Mouse (Mus musculus) kidney, adult 2 months (tissue): ENCODE data around the gene Ddit4l. TPM values are rescaled to one million over a fixed set of nuclear protein-coding genes. Genes with fewer than 3 reads are reported as not detected.
"Not testable (repeated sequence)": the region's sequence is repeated elsewhere in the genome, so short reads cannot be mapped to it uniquely, and the experiment has no call there.

Experiments
- DNase-seq: peaks from one replicate; pipeline ENCODE4 v3.0.0; 2021
- H3K27ac ChIP-seq: fragments of 200-500 bp; 2 replicates; pipeline ENCODE4 v1.5.1; 2012; ENCODE audit warnings: low read depth, low read length, control low read depth, inconsistent platforms; ENCODE audit not compliant: insufficient read depth
- H3K27me3 ChIP-seq: fragments of 200-500 bp; replicated peaks from 2 replicates; pipeline ENCODE4 v1.6.1; 2012; ENCODE audit warnings: mild to moderate bottlenecking, moderate library complexity, low read length, inconsistent platforms; ENCODE audit not compliant: control insufficient read depth, insufficient read depth
- H3K36me3 ChIP-seq: fragments of 200-500 bp; 2 replicates; pipeline ENCODE4 v1.6.1; 2012; ENCODE audit warnings: mild to moderate bottlenecking, moderate library complexity, low read length, inconsistent platforms; ENCODE audit not compliant: control insufficient read depth, insufficient read depth
- H3K4me1 ChIP-seq: fragments of 200-500 bp; 2 replicates; pipeline ENCODE4 v1.6.1; 2011; ENCODE audit warnings: low read length; ENCODE audit not compliant: control insufficient read depth, insufficient read depth
- H3K4me3 ChIP-seq: fragments of 200-500 bp; 2 replicates; pipeline ENCODE4 v1.5.1; 2011; ENCODE audit warnings: mild to moderate bottlenecking, low read depth, low read length, control low read depth; ENCODE audit not compliant: insufficient read depth
- CTCF ChIP-seq: fragments of 200-500 bp; conservative IDR thresholded peaks from 2 replicates; pipeline ENCODE4 v1.5.1; 2011; ENCODE audit warnings: low read depth, mild to moderate bottlenecking, control low read depth, low read length, moderate library complexity, mixed read lengths; ENCODE audit not compliant: insufficient read depth, insufficient read length
- POLR2A ChIP-seq: fragments of 200-500 bp; IDR thresholded peaks from one replicate; pipeline ENCODE4 v1.6.1; 2011; ENCODE audit warnings: low read depth, low read length, control low read depth
- WGBS: fragments of 180-500 bp; shearing (Covaris S2); methylation state at CpG from one replicate; pipeline ENCODE4 v1.1.7; 2018; 5-methylcytosine and 5-hydroxymethylcytosine counted together
- polyA plus RNA-seq: library from polyadenylated mRNA; depleted of rRNA; stranded (reverse); fragments of >200 nt; gene quantifications from 2 replicates; pipeline ENCODE4 v1.2.3, GENCODE M21; 2012; rRNA removed

The Ddit4l gene
- 7.0 and 12.0 TPM in 2 replicates for polyA plus RNA-seq

- not testable (repeated sequence) for H3K27ac ChIP-seq, H3K4me3 ChIP-seq, H3K27me3 ChIP-seq, H3K36me3 ChIP-seq, DNase-seq, H3K4me1 ChIP-seq
- WGBS: 95% methylated on average over 3 of the region's 3 CpGs
Observed at GRCm38 (mm10) chr3:137621312-137621711, at the start of gene Ddit4l. Ddit4l (plus strand) TSS chr3:137621612.

GRCm38 (mm10) chr3:137576146-137576545 lies 45.3 kb upstream of the Ddit4l start:
- Histone ChIP-seq H3K4me3 (no peak overlapping the region), H3K27me3 (no peaks in the 10 kb centered on the region), H3K36me3 (no peaks in the 10 kb centered on the region), H3K4me1 (no peaks in the 10 kb centered on the region), H3K27ac (no peak overlapping the region)
- no peak for DNase-seq
- TF ChIP-seq POLR2A: no peak
- no peak for TF ChIP-seq CTCF
- 74% methylated on average over 4 of the region's 4 CpGs for WGBS

- Histone ChIP-seq H3K36me3 (no peaks in the 10 kb centered on the region), H3K27me3 (no peaks in the 10 kb centered on the region), H3K4me1 (no peaks in the 10 kb centered on the region), H3K4me3 (no peak overlapping the region), H3K27ac (0 out of 2 replicates have a peak overlapping the region, but pooled peaks have one; percentile 2)
- DNase-seq: peak; percentile 54
- 69% methylated on average over 5 of the region's 5 CpGs for WGBS
- TF ChIP-seq CTCF (no peak), POLR2A (no peak)
Observed at GRCm38 (mm10) chr3:137586376-137586969, 34.9 kb upstream of the Ddit4l start.

- WGBS: 81% methylated on average over 4 of the region's 4 CpGs
- no peaks in the 10 kb centered on the region for H3K36me3 ChIP-seq
- H3K4me3 ChIP-seq: no peak overlapping the region
- DNase-seq: no peak
- no peaks in the 10 kb centered on the region for H3K27me3 ChIP-seq
- TF ChIP-seq CTCF (no peak), POLR2A (no peak)
- H3K4me1 ChIP-seq: peaks cover 2% of the 10 kb centered on the region; the same call in 1 of the 2 replicates
- H3K27ac ChIP-seq: no peak overlapping the region
Observed at GRCm38 (mm10) chr3:137589811-137590210, 31.6 kb upstream of the Ddit4l start.

- WGBS: 63% methylated on average over 4 of the region's 4 CpGs
- no peaks in the 10 kb centered on the region for H3K27me3 ChIP-seq
- H3K36me3 ChIP-seq: no peaks in the 10 kb centered on the region
- DNase-seq: no peak
- H3K27ac ChIP-seq: no peak overlapping the region
- no peak overlapping the region for H3K4me3 ChIP-seq
- H3K4me1 ChIP-seq: peaks cover 2% of the 10 kb centered on the region; the same call in 1 of the 2 replicates
- TF ChIP-seq CTCF (no peak), POLR2A (no peak)
Observed at GRCm38 (mm10) chr3:137594332-137594905, 27.0 kb upstream of the Ddit4l start.

- no peak overlapping the region for H3K4me3 ChIP-seq
- peaks cover 17% of the 10 kb centered on the region for H3K4me1 ChIP-seq
- no peak for DNase-seq
- no peaks in the 10 kb centered on the region for H3K27me3 ChIP-seq
- H3K36me3 ChIP-seq: no peaks in the 10 kb centered on the region
- no peak overlapping the region for H3K27ac ChIP-seq
- TF ChIP-seq POLR2A: no peak
- no peak for TF ChIP-seq CTCF
- 86% methylated on average over 1 of the region's 1 CpGs for WGBS
Observed at GRCm38 (mm10) chr3:137608918-137609435, 12.4 kb upstream of the Ddit4l start.

- H3K4me3 ChIP-seq: no peak overlapping the region
- H3K27ac ChIP-seq: peak overlapping the region; percentile 80; the same call in 1 of the 2 replicates
- WGBS: 52% methylated on average over 6 of the region's 6 CpGs
- H3K36me3 ChIP-seq: no peaks in the 10 kb centered on the region
- TF ChIP-seq CTCF (no peak), POLR2A (no peak)
- H3K4me1 ChIP-seq: peaks cover 17% of the 10 kb centered on the region
- H3K27me3 ChIP-seq: no peaks in the 10 kb centered on the region
- no peak for DNase-seq
Observed at GRCm38 (mm10) chr3:137610457-137611109, 10.8 kb upstream of the Ddit4l start.
